Mouse (Mus musculus): ENCODE results near the gene Supt3. TPM values are rescaled to one million over a fixed set of nuclear protein-coding genes. Genes with fewer than 3 reads are reported as not detected.

Gene Supt3
- total RNA-seq, 2 experiments from 2014 or later: 6.6 to 14.7 TPM

Other genes with a start within 250 kb of the Supt3 start
- gene Runx2, start 37.6 kb downstream of the Supt3 start, total RNA-seq (2014; fragmentation: Nextera tagmentation): 4.3 and 18.7 TPM in 2 replicates
- gene Runx2, start 37.6 kb downstream of the Supt3 start, total RNA-seq (2017): 0.38 and 2.9 TPM in 2 replicates